Mouse (Mus musculus) heart, postnatal 0 days (tissue): ENCODE results near the gene Zfp473.

Experiments used
- CTCF ChIP-seq: IDR thresholded peaks from 2 replicates; pipeline ENCODE4 v1.5.1; 2016; ENCODE audit warnings: antibody characterized with exemption, control low read depth, low read depth
- EP300 ChIP-seq: IDR thresholded peaks from 2 replicates; pipeline ENCODE4 v1.6.1; 2016; ENCODE audit warnings: antibody characterized with exemption, low read depth

GRCm38 (mm10) chr7:44707169-44707675 lies 43.6 kb downstream of the Zfp473 start:
- TF ChIP-seq EP300 (no peak), CTCF (no peak)
